Mouse (Mus musculus) liver, adult 2 months (tissue): ENCODE results near the gene C2cd2.

Source experiments
- CTCF ChIP-seq: fragments of 200-500 bp; IDR thresholded peaks from 2 replicates; pipeline ENCODE4 v1.5.1; 2011; ENCODE audit warnings: low read depth, low read length, control low read depth
- POLR2A ChIP-seq: fragments of 200-500 bp; IDR thresholded peaks from 2 replicates; pipeline ENCODE4 v1.6.1; 2011; ENCODE audit warnings: low read length, control low read depth; ENCODE audit not compliant: insufficient read depth; ENCODE audit errors: extremely low read depth

- TF ChIP-seq CTCF (no peak), POLR2A (no peak)
These were observed 29.1 kb upstream of the C2cd2 start for GRCm38 (mm10) chr16:97991517-97991916.
